Mouse (Mus musculus): ENCODE data around the gene Inafm1. TPM values are rescaled to one million over a fixed set of nuclear protein-coding genes. Genes with fewer than 3 reads are reported as not detected.
A peak's percentile ranks its signal among the peaks of the same experiment; 100 is the strongest.

The Inafm1 gene
- polyA plus RNA-seq, 1 experiment from 2014 or later, result 20.1 TPM

DNA sequence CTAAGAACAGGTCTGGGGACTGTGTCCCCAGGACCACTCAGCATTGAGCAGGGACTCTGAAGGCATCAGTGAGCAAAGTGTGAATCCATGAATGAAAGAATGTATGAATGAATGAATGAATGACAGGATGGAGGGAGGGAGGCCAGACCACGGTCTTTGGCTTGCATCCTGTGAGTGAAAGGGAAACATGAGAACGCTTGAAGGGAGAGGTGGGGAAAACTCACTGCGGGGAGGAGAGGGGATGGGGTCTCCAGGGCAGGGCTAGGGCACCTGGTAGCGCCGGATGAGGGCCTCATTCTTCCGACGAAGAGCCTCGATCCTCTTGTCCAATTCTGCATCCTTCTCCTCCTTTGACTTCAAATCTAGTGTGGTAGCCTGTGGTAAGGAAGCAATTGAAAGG, 10.6 kb upstream of the Inafm1 start:
- 89% methylated on average over 8 of the region's 8 CpGs for WGBS

GRCm38 (mm10) chr7:16282334-16282733, 8.9 kb upstream of the Inafm1 start:
- ATAC-seq (no peak), DNase-seq (ENCODE audit: low spot score) (no peak)
- WGBS, result 84% methylated on average over 13 of the region's 13 CpGs
- Histone ChIP-seq H3K4me3 (ENCODE audit: low read depth, low read length) (no peak overlapping the region), H3K9ac (replicated peaks; ENCODE audit: low read depth) (no peak overlapping the region), H3K4me1 (ENCODE audit: insufficient read depth, low read depth, low read length) (no peaks in the 10 kb centered on the region; the same call in 1 of the 2 replicates), H3K36me3 (ENCODE audit: insufficient read depth, low read length) (peaks cover 37% of the 10 kb centered on the region), H3K9me3 (ENCODE audit: low read length) (no peaks in the 10 kb centered on the region), H3K27ac (ENCODE audit: low read length) (no peak overlapping the region), H3K27me3 (replicated peaks; ENCODE audit: insufficient read depth, low read length) (no peaks in the 10 kb centered on the region), H3K4me2 (replicated peaks; ENCODE audit: low read depth, low read length) (no peak overlapping the region)
- TF ChIP-seq CTCF (IDR thresholded peaks at IDR 0.05), result no peak
- TF ChIP-seq EP300 (IDR thresholded peaks at IDR 0.05), result no peak

More for the DNA sequence above, 10.6 kb upstream of the Inafm1 start:
- TF ChIP-seq CTCF (IDR thresholded peaks at IDR 0.05), result no peak
- no peak for TF ChIP-seq EP300 (IDR thresholded peaks at IDR 0.05)
- no peak overlapping the region for H3K27ac ChIP-seq (ENCODE audit: low read length)
- H3K4me2 ChIP-seq (replicated peaks; ENCODE audit: low read depth, low read length), result no peak overlapping the region
- no peak overlapping the region for H3K9ac ChIP-seq (replicated peaks; ENCODE audit: low read depth)
- peaks cover 28% of the 10 kb centered on the region for H3K36me3 ChIP-seq (ENCODE audit: insufficient read depth, low read length)
- H3K9me3 ChIP-seq (ENCODE audit: low read length), result no peaks in the 10 kb centered on the region
- ATAC-seq (no peak), DNase-seq (ENCODE audit: low spot score) (no peak)
- H3K4me1 ChIP-seq (ENCODE audit: insufficient read depth, low read depth, low read length), result no peaks in the 10 kb centered on the region; the same call in 1 of the 2 replicates
- no peak overlapping the region for H3K4me3 ChIP-seq (ENCODE audit: low read depth, low read length)
- no peaks in the 10 kb centered on the region for H3K27me3 ChIP-seq (replicated peaks; ENCODE audit: insufficient read depth, low read length)

- Histone ChIP-seq H3K4me2 (replicated peaks; ENCODE audit: low read depth, low read length) (no peak overlapping the region), H3K27me3 (replicated peaks; ENCODE audit: insufficient read depth, low read length) (no peaks in the 10 kb centered on the region), H3K9me3 (ENCODE audit: low read length) (no peaks in the 10 kb centered on the region), H3K4me3 (ENCODE audit: low read depth, low read length) (no peak overlapping the region), H3K9ac (replicated peaks; ENCODE audit: low read depth) (no peak overlapping the region), H3K27ac (ENCODE audit: low read length) (no peak overlapping the region), H3K36me3 (ENCODE audit: insufficient read depth, low read length) (peaks cover 44% of the 10 kb centered on the region), H3K4me1 (ENCODE audit: insufficient read depth, low read depth, low read length) (no peaks in the 10 kb centered on the region; the same call in 1 of the 2 replicates)
- TF ChIP-seq CTCF (IDR thresholded peaks at IDR 0.05) (no peak), EP300 (IDR thresholded peaks at IDR 0.05) (no peak)
- ATAC-seq (no peak), DNase-seq (ENCODE audit: low spot score) (no peak)
- 85% methylated on average over 11 of the region's 11 CpGs for WGBS
Measured at GRCm38 (mm10) chr7:16280721-16281120, 7.3 kb upstream of the Inafm1 start.

DNA sequence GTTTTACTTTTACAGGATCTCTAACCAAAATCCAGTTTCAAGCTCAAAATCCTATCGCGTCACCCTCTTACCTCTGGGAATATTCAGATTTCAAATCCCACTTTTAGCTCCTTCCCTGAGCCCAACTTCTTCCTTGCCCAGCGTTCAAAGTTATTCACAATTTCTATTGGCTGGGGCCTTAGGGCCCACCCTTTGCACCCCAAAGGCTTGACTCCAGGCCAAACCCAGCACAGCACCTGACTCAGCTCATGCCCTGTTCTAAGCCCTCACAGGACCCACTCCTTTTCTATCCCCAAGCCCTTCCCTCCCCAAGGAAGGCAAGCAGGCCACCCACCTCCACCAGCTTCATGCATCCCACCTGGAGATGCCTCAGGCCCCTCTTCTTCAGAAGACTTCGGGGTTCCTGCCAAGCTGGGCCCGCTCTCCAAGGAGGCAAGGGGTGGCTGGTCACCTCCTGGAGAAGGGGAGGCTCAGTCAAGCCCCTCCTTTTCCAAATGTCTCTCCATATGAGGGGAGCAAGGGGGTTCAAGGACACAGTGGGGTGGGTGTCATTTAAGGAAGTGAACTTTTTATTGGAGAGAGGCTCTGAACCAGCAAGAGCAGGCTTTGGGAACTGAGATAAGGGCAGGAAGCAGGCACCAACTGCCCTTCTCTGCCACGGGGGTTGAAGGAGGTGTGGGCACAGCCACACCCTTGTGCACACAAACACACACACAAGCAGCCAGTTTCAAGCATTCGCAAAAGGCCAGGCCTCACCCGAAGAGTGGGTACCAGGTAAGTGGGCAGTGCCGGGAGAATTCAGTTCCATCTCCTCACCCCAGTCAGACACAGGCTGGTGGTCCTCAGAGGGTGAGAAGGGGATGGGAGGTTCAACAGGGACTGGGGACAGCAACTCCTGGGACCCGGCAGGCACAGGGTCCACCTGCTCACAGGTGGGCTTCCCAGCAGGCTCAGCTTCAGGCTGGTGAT, 1.8 kb upstream of the Inafm1 start:
- Histone ChIP-seq H3K27ac (ENCODE audit: low read length) (no peak overlapping the region), H3K36me3 (ENCODE audit: insufficient read depth, low read length) (peaks cover 24% of the 10 kb centered on the region; the same call in 1 of the 2 replicates), H3K4me3 (ENCODE audit: low read depth, low read length) (no peak overlapping the region), H3K4me1 (ENCODE audit: insufficient read depth, low read depth, low read length) (peaks cover 15% of the 10 kb centered on the region; the same call in 1 of the 2 replicates), H3K9ac (replicated peaks; ENCODE audit: low read depth) (no peak overlapping the region), H3K4me2 (replicated peaks; ENCODE audit: low read depth, low read length) (no peak overlapping the region), H3K27me3 (replicated peaks; ENCODE audit: insufficient read depth, low read length) (no peaks in the 10 kb centered on the region), H3K9me3 (ENCODE audit: low read length) (no peaks in the 10 kb centered on the region)
- ATAC-seq, result no peak
- TF ChIP-seq EP300 (IDR thresholded peaks at IDR 0.05), result no peak
- no peak for TF ChIP-seq CTCF (IDR thresholded peaks at IDR 0.05)
- no peak for DNase-seq (ENCODE audit: low spot score)
- WGBS, result 75% methylated on average over 9 of the region's 10 CpGs

DNA sequence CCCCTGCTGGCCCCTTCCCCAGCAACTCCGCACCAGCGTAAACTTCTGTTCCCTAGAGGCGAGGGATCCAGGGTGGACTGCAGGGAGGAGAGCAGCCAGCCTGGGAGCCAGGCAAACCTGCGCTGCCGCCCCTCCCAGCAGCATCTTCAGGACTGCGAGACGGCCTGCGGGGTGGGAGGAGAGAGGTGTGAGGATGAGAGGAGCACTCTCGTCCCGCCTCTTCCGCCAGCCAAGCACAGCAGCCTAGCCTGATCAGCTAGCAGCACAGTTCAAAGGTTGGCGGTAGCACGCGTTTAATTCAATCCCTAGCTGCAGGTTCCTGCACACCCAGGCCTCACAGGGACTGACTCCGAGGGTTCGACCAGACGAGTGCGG, 336 bp upstream of the Inafm1 start:
- H3K27ac ChIP-seq (ENCODE audit: low read length), result peak overlapping the region; percentile 80
- peaks cover 24% of the 10 kb centered on the region; the same call in 1 of the 2 replicates for H3K36me3 ChIP-seq (ENCODE audit: insufficient read depth, low read length)
- WGBS, result under 1% methylated on average over 17 of the region's 18 CpGs
- peak; percentile 64 for ATAC-seq
- H3K4me3 ChIP-seq (ENCODE audit: low read depth, low read length), result peak overlapping the region; percentile 69
- H3K4me1 ChIP-seq (ENCODE audit: insufficient read depth, low read depth, low read length), result peaks cover 15% of the 10 kb centered on the region; the same call in 1 of the 2 replicates
- 0 out of 2 replicates have a peak overlapping the region, but pooled peaks have one; percentile 52 for H3K9ac ChIP-seq (replicated peaks; ENCODE audit: low read depth)
- DNase-seq (ENCODE audit: low spot score), result peak; percentile 90
- no peaks in the 10 kb centered on the region for H3K27me3 ChIP-seq (replicated peaks; ENCODE audit: insufficient read depth, low read length)
- H3K9me3 ChIP-seq (ENCODE audit: low read length), result no peaks in the 10 kb centered on the region
- TF ChIP-seq CTCF (IDR thresholded peaks at IDR 0.05), result no peak
- no peak for TF ChIP-seq EP300 (IDR thresholded peaks at IDR 0.05)
- peak overlapping the region; percentile 98 for H3K4me2 ChIP-seq (replicated peaks; ENCODE audit: low read depth, low read length)

- 0% methylated on average over 39 of the region's 46 CpGs for WGBS
- DNase-seq (ENCODE audit: low spot score), result peak; percentile 87
- Histone ChIP-seq H3K9me3 (ENCODE audit: low read length) (no peaks in the 10 kb centered on the region), H3K36me3 (ENCODE audit: insufficient read depth, low read length) (peaks cover 18% of the 10 kb centered on the region; the same call in 1 of the 2 replicates), H3K27ac (ENCODE audit: low read length) (peak overlapping the region; percentile 80), H3K4me2 (replicated peaks; ENCODE audit: low read depth, low read length) (peak overlapping the region; percentile 98), H3K9ac (replicated peaks; ENCODE audit: low read depth) (peak overlapping the region; percentile 52), H3K4me1 (ENCODE audit: insufficient read depth, low read depth, low read length) (peaks cover 15% of the 10 kb centered on the region; the same call in 1 of the 2 replicates), H3K4me3 (ENCODE audit: low read depth, low read length) (peak overlapping the region; percentile 69), H3K27me3 (replicated peaks; ENCODE audit: insufficient read depth, low read length) (no peaks in the 10 kb centered on the region)
- peak; percentile 86 for ATAC-seq
- TF ChIP-seq EP300 (IDR thresholded peaks at IDR 0.05) (no peak), CTCF (IDR thresholded peaks at IDR 0.05) (peak; percentile 44)
Measured at GRCm38 (mm10) chr7:16272681-16273080, 736 bp downstream of the Inafm1 start.
